Mouse (Mus musculus) cortical plate, adult 2 months (tissue): ENCODE measurements around the gene Actl6a.

ENCODE experiments used
- CTCF ChIP-seq: fragments of 200-500 bp; IDR thresholded peaks from 2 replicates; pipeline ENCODE4 v1.5.1; 2011; ENCODE audit warnings: mild to moderate bottlenecking, control low read depth, low read length; ENCODE audit not compliant: insufficient read depth; ENCODE audit errors: extremely low read depth
- POLR2A ChIP-seq: fragments of 200-500 bp; IDR thresholded peaks from 2 replicates; pipeline ENCODE4 v1.6.1; 2011; ENCODE audit warnings: mild to moderate bottlenecking, low read length, control low read depth; ENCODE audit not compliant: insufficient read depth; ENCODE audit errors: extremely low read depth

DNA sequence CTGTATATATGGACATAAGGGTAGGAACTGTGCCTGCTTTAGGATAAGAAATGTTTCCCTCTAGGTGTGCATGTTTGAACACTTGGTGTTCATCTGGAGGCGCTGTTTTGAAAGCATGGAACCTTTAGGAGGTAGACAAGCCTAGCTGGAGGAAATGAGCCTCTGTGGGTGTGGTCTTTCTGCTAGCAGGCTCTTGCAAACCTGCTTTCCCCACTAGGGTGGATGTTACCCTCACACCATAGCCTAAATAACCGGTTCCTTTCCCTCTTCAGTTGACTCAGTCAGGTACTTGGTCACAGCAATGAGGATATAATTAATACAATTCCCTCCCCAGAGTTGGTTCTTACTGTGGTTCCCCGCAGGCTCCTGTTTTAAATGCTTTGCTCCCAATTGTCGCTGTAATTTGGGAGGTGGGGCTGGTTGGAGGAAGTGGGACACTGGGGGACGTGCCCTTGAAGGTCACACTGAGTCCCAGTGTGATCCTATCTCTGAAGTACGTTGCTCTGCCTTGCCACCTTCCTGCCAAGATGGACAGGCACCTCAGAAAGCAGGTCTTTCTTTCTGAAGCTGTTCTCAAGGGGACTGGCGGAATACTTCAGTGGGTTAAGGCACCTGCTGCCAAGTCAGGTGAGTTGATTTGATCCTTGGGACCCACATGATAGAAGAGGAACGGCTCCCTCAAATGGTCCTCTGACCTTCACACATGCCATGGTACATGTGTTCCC lies 45.1 kb upstream of the Actl6a start:
- TF ChIP-seq POLR2A (no peak), CTCF (no peak)
